Mouse (Mus musculus): ENCODE results near the gene Snph. TPM values are rescaled to one million over a fixed set of nuclear protein-coding genes. Genes with fewer than 3 reads are reported as not detected.
"Not testable (repeated sequence)": the region's sequence is repeated elsewhere in the genome, so short reads cannot be mapped to it uniquely, and the experiment has no call there.

Gene Snph
- 1.4 and 2.9 TPM in 2 replicates for polyA plus RNA-seq (2012; rRNA removed)

GRCm38 (mm10) chr2:151632159-151632814 is at the start of gene Snph:
Snph (minus strand) TSS chr2:151632593.
- DNase-seq (ENCODE audit: low spot score), result peak; percentile 48

GRCm38 (mm10) chr2:151676234-151676633 is 43.8 kb upstream of the Snph start:
- DNase-seq (ENCODE audit: low spot score), result no peak

DNA sequence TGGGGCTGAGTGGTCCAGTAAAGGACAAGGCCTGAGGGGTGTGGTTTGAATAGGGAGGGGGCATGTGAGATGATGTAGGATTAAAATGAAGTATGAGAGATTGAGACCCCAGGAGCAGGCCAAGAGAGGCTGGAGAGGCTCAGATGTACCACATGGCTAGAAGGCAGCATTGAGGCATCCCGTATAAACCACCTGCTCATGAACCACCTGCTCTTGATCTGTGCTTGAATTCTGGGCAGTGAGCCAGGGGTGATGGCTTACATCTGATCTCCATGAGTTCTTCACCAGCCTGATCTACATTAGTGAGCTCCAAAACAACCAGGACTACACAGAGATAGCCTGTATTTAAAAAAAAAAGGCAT is 38.6 kb upstream of the Snph start:
- DNase-seq (ENCODE audit: low spot score), result no peak

GRCm38 (mm10) chr2:151670026-151670967 is 37.9 kb upstream of the Snph start:
- no peak for DNase-seq (ENCODE audit: low spot score)

GRCm38 (mm10) chr2:151668433-151668832 is 36.0 kb upstream of the Snph start, which contains the start of gene Rad21l:
Rad21l (minus strand) TSS chr2:151668533.
- no peak for DNase-seq (ENCODE audit: low spot score)

DNA sequence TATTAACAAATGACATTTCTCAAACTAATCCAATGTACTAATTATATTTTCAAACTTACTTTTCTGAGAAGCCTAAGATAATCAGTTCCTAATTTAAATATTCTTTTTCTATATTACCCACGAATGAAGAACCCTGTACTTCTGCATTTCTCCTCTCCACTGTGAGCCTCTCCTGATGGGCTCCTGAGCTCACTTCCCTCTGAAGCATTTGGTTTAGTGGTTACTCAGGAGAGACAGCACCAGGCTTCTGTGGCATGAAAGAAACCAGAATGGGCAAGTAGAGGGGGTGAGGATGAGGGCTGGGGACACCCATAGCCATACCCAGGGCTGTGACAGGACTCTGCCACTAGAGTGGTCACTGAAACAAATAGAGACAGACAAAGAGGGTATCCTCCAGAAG is 19.7 kb upstream of the Snph start:
- DNase-seq (ENCODE audit: low spot score), result no peak

- no peak for DNase-seq (ENCODE audit: low spot score)
Measured at GRCm38 (mm10) chr2:151636015-151636402, 3.6 kb upstream of the Snph start.

DNA sequence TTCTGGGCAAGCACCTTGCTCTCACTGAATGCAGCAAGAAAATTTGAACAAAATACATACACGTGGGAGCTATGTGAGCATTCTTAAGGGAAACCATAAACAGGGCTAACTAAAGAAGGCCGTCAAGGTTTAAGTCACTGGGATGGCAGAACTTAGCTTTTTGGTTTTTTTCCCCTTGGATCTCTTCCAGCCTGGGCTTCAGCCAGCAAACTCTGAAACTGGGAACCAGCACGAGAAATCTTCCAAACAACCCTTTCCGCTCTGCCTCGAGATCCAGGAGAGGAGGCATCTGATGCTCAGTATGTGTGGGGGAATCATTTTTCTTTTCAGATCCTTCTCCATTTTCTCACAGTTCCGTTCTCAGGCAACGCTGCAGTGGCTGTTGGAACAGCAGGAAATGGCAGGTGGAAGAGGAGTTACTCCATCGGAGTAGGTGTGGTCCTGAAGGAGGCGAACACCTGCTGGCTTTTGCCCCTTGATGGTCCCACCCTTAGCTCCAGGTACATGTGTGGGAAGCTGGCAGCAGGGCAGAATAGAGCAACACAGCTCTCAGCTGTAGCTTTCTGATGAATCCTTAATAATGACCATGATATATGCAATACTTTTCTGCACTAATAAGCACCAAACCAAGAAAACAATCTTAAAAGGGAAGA is 3.1 kb upstream of the Snph start:
- no peak for DNase-seq (ENCODE audit: low spot score)

DNA sequence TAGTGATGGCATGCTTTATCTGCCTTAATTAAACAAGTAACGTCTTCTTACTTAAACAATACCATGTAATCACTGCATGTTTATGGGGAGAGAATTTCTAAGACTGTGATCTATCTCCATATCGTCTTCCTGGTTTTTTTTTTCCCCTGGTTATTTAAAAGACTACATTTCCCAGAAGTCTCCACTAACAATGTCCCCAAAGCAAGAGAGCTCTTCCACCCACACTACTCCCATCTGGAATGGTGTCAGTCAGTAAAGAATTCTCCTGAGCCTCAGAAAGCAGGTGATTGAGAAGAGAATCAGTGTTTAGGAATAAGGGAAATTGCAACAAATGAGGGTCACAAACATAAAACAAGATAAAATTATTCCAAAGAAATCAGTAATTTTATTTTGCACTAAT is 2.5 kb upstream of the Snph start:
- DNase-seq (ENCODE audit: low spot score), result no peak

GRCm38 (mm10) chr2:151632982-151633381 is 589 bp upstream of the Snph start:
- no peak for DNase-seq (ENCODE audit: low spot score)

GRCm38 (mm10) chr2:151631406-151632158 is 811 bp downstream of the Snph start:
- no peak for DNase-seq (ENCODE audit: low spot score)

DNA sequence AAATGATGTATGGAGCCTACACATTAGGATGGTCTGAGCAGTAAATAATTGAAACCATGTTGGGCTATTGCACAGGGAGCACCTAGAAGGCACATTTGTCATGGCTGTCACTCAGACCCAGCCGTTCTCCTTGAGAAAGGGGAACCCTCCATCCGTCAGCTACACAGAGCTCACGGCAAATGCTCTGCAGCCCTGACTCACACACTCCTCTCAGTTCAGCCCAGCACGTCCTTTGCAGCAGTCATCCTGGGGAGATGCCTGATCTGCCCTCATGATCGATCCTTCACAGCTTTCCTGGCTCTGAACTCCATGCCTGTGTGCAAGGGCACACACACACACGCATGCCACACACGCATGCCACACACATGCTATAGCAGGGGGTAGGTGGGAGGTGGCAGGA is 3.1 kb downstream of the Snph start:
- DNase-seq (ENCODE audit: low spot score), result no peak

GRCm38 (mm10) chr2:151628011-151628410 is 4.4 kb downstream of the Snph start:
- DNase-seq (ENCODE audit: low spot score), result no peak

DNA sequence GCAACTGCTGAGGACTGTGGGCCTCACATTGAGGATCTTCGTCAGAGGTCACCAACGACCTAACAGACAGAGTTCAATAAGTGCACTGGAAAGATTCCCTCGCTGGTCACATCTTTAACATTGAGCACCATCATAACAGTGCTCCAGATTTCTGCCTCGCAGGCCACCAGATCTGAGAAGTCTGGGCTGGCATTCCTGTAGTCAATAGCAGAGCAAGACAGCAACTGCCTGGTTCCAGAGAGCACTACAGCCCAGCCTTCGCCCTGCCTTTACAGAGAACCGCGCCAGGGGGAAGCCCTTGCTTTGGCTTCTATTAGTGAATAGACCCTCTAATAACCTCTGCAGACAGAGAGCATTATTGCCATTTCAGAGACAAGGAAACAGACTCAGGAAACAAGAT is 6.1 kb downstream of the Snph start:
- DNase-seq (ENCODE audit: low spot score), result no peak

DNA sequence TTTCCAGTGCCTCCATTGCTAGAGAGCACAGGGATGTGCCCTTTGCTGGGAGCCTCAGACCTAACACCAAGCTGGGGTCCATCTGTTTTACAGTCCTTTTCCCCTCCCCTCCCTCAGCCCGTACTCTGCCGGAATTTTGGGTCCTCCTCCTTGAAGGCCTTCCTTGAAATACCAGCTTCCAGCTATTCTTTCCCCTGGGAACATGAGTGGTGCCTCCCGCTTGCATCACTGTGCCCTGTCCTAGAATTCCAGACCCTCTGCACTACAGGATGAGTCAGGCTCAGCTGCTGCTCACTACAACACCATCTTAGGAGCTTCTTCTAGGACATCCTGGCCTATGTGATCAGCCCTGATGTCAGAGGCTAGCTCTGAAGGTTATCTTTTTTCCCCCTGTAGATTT is 8.6 kb downstream of the Snph start:
- DNase-seq (ENCODE audit: low spot score), result no peak

DNA sequence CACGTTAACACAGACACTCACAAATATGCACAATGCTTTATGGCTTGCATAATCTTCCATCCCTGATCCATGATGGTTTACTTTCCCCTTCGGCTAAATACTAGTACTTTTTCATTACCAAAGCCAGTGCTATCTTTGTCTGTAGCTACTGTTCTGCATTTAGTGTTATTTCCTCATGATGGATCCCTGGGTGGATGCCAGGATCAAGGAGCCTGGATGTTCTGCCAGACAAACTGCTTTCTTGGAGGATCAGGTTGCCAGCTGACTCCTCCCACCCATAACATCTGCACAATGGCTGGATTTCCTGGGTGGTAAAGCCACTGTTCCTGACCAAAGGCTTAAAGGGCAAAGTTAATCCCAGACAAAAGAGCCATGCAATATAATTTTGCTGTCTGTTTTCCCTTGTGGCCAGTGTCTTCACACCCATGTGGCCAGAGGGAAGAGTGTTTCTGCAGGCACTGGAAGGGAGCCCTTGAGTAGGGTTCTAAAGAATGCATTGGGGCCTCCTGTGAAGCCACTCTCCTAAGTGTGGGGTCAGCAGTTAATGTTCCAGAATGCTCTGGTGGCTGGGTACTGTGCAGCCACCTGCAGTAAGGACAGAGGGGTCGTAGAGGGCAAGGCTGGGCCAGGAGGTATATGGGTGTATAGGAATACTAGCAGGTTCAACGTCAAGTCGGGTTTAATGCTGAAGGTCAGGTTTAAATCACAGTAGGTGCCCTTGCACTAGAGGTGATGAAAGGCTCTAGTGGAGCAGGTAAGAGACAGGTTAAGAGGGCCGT is 15.7 kb downstream of the Snph start:
- DNase-seq (ENCODE audit: low spot score), result no peak

GRCm38 (mm10) chr2:151615779-151616178 is 16.6 kb downstream of the Snph start:
- not testable (repeated sequence) for DNase-seq (ENCODE audit: low spot score)

GRCm38 (mm10) chr2:151609974-151610373 is 22.4 kb downstream of the Snph start:
- DNase-seq (ENCODE audit: low spot score), result no peak

DNA sequence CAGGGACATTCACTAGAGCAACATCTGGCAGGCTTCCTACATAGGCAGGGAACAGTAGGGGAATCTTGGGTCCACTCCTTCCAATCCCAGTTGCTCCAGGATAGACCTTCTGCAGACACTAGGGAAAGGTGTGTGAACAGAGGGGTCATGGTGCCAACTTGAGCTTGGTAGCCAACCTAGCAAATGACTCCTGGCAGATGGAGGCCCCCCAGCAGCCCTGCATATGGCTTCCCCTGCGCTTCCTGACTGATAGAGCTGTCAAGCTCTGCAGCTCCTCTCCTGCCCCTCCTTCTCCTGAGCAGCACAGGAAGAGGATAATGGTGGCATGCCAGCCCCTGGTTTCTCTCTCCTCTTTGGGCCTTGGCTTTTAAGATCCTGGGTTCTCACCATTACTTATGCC is 24.0 kb downstream of the Snph start:
- DNase-seq (ENCODE audit: low spot score), result no peak

GRCm38 (mm10) chr2:151605437-151605987 is 26.9 kb downstream of the Snph start:
- no peak for DNase-seq (ENCODE audit: low spot score)

DNA sequence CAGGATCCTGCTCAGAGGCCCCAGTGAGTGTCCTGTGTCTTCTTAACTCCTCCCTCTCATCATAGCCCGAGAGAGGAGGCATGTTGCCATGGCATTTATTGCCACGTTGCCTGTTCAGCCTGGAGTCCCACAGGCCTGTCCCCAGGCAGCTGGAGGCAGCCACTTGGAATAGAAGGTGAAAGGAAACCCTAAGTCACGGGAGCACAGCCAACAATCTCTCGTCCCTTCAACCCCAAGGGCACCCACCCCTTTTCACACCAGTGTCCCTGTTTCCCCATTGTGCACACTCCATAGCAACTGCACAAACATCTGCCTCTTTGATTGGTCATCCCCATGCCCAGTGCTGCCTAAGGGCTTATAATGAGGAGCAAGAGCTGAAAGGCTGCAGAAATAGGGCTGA is 28.8 kb downstream of the Snph start:
- no peak for DNase-seq (ENCODE audit: low spot score)

All from urinary bladder, adult 2 months (tissue).